Mouse (Mus musculus) cerebellum, adult (tissue): ENCODE results near the gene Pds5b.
"Not testable (repeated sequence)": the region's sequence is repeated elsewhere in the genome, so short reads cannot be mapped to it uniquely, and the experiment has no call there.

Experiments
- ATAC-seq: cut with Nextera tagmentation; 2 replicates; pipeline ENCODE4 v1.9.2; 2017; ENCODE audit warnings: mild to moderate bottlenecking, moderate library complexity, mixed read lengths; ENCODE audit not compliant: insufficient number of reproducible peaks, low FRiP score, low TSS enrichment

The Pds5b gene

DNA sequence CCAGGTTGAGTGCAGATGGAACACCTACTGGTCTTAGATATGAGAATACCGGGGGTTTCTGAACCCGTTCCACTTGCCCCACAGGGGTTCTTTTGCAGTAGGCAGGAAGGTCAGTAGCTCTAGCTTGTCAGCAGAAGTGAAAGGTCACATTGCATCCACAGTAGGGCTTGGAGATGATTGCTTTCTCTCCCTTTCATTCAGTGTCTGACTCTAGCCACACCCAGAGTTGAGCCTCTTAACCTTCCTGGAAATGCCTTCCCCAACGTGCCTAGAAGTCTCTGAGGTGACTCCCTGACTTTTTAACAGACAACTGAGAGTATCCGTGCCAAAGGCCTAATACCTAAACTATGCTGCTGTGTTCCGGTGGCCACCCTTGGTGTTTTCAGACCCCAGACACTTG lies 146.0 kb downstream of the Pds5b start:
- no peak for ATAC-seq

DNA sequence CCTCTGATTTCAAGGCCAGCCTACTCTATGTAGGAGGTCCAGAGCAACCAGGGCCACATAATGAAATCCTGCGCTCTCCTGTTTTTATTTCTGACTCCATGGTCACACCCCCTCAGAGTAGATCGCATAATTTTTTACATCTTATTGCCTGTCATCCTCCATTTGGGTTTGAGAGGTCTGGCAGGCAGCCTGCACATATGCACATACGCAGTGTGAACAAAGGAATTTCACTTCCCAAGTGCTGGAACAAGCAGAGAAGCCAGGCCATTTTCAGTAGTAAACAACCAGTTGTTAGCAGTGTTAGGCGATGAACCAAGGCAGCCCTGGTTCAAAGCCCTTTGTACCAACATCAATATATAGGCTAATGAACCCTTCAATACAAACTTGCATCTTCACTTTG lies 147.6 kb downstream of the Pds5b start:
- no peak for ATAC-seq

DNA sequence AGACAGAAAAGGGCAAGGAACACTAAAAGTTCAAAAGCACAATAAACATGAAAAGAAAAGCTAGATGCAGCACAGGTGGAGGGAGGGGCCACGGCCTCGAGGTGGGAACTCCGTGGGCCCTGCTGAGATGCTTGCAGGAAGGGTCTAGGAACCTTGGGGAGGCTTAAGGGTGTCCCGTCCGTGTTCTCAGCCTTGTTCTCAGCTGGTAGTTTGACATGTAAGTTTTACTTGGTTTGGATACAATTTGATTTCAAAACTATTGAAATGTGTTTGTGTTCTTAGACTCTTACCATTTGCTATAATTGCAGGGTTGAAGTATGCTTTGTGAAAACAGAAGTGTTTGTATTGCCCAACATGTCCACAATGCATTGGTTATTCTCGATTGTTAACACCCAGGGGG lies 149.2 kb downstream of the Pds5b start:
- ATAC-seq = no peak

DNA sequence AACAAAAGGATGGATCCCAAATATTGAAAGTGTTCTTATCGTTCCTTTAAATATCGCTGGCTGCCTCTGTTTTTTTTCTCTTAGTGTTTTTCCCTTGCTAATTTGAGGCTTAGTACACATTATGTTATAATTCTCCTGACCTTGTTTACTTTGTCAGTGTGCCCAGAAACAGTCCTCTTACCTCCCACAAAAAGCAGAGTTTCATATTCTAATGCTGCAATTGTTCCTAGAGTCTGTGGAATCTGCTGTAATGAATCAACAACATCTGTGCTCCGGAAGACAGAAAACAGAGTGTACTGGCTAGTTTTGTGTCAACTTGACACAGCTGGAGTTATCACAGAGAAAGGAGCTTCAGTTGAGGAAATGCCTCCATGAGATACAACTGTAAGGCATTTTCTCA lies 149.8 kb downstream of the Pds5b start:
- no peak for ATAC-seq

DNA sequence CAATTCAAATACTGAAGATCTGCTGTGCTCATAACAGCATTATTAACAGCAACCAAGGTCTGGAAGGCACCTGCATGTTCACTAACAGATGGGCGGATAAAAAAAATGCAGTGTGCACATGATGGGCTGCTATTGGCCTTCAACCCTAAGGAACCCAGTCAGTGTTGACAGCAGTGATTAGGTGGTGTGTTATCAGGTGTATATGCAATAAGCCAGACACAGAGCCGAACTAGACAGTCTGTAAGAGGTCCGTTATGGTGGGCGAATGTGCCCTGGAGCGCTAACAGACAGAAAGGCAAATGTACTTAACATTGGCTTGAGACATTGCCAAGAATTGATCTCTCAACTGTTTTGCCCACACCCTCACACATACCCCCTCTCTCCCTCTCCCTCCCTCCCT lies 156.0 kb downstream of the Pds5b start:
- no peak for ATAC-seq

DNA sequence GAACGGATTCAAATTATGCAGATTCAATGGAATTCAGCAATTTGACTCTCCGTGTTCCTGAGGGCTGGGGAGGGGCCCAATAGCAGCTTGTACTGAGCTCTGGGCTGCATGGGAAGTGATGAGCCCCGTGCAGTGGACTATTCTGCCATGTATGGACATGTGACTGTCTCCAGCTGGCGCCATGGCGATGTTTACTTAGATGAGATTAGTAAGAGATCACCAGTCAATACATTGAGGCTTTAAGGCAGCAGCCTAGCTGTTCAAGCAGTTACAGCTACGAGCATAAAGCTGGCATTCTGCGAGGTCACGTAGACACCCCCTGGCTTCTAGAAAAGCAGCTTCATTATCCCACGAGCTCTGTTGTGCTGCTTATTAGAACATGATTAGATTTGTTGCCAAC lies 157.2 kb downstream of the Pds5b start:
- no peak for ATAC-seq

DNA sequence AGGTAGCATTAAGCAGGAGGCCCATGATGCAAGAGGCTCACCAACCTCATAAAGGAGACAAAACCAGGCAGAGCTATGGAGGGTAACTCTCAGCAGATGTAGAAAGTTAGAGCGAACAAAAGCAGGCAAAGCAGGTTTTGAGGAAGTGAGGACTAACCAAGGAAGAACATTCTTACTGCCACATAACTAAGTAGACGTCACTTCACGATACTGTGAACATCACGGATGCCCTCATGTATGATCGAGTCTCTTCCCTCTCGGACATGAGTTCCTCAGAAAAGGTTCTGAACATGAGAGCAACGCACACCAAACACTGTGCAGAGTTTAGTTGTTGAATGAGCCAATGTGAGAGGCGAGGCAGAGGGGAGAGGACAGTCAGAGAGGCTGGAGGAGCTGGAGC lies 163.2 kb downstream of the Pds5b start:
- ATAC-seq = no peak

DNA sequence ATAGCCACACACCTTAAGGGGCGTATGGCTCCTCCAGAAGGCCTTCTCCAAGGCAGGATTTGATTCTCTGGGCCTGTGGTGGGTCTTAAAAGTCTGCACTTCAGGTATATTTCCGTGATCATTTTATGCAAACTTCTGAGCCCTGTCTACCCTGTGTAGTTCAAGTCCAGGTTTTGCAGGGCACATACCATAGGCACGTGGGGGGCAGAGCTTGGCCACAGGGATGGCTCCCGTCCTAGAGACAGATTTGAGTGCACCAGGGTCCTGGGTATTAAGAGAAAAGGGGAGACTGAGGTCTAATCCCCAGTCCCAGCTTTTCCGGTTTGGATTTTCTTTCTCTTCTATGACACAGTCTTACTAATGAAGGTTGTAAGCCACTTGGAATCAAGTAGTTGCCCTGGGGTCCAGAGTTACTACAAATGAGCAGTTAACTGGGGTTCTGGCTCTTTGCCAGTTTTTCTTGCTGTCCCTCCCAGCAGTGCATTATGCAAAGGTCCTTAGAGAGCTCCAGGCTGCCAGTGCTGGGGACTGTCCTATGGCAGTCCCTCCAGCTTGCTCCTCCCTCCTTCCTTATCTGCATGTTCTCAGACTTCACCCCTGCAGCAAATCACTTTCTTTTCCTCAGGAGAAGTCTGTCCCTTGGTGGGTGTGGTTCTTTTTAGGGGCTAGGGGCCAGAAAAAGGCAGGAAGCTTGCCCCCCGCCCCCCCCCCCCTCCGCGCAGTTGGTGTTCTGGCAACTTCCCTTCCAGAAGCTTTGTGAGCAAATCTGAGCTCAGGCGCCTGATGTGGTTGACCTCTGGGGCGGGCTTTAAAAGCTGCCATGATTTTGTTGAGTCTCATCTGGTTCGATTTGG lies 166.4 kb downstream of the Pds5b start:
- no peak for ATAC-seq

DNA sequence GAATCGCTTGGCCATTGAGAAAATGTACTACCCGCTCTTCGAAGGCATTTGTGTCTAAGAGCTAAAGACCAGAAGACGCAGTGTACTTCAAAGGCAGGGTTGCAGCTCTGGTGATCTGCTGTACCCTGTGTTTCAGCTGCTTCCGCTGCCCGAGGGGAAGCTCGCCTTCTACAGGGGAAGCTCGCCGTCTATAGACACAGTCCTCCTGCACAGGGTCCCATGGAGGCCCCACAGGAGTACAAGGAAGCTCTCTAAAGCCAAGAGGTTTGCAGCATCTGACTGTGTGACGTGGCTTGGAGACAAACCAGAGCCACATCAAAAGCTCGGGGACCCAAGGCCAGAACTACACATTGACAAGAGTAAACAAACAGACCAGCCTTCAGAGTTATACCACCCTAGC lies 167.1 kb downstream of the Pds5b start:
- ATAC-seq = no peak

DNA sequence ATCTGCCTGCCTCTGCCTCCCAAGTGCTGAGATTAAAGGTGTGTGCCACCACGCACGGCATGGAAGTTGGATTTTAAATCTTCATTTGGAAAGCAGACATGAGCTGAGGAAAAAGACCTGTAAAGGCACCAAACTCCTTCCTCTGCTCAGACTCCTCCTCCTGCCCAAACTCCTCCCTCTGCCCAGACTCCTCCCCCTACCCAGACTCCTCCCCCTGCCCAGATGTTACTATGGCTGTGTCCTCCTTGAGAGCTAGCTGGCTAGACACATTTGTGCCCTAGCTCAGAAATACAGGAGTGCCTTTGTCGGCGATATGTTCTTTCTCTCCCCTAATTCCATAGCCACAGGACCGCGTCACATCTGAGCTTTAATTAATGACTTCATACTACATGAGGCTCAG lies 172.4 kb downstream of the Pds5b start:
- no peak for ATAC-seq

DNA sequence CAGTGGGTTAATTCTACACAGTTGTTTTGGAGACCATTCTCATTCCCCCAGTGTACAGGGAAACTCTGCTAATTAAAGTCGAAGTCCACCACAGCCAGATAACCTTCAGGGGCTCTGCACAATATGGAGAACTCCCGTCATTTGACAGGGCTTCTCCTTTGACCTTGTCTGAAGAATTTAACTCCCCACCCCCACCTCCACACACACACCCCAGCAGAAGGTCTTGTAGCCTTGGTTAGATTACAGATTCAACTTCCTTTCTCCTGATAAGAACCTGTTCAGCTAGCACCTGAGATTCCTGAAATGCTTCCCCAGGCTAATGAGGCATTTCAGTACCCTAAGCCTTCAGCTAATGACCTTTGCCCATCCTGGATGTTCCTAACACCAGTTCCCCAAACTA lies 177.3 kb downstream of the Pds5b start:
- ATAC-seq = no peak

DNA sequence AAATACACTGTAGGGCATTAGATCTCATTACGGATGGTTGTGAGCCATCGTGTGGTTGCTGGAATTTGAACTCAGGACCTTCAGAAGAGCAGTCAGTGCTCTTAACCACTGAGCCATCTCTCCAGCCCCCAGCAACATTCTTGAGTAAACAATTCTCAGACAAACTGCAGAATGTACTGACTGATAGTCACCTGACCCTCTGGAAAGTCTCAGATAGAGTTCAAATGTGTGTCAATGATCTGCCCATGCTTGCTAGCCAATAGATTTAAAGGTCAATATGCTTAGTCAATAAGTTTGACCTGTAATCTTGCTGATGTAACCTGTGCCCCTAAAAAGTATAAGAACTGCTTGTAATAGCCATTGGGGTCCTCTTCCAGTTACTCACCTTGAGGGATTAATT lies 178.6 kb downstream of the Pds5b start:
- not testable (repeated sequence) for ATAC-seq

DNA sequence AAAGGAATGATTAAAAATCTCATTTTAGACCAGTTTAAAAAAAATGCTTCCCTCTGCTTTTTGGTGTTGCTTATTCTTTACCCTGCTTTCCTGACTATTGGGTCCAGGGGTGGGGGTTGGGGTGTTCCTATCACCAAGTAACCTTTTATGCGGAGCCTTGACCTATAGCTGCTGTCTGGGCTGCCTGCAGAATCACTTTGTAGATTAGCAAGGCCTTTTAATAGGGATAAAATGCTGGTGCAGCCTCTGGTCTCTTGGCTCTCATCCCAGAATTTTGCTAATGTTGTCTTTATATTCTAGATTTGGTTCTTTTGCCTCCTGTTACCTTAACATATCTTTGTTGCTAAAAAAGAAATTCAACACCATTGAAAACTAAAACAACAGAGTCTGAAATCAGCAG lies 181.0 kb downstream of the Pds5b start:
- ATAC-seq = no peak

DNA sequence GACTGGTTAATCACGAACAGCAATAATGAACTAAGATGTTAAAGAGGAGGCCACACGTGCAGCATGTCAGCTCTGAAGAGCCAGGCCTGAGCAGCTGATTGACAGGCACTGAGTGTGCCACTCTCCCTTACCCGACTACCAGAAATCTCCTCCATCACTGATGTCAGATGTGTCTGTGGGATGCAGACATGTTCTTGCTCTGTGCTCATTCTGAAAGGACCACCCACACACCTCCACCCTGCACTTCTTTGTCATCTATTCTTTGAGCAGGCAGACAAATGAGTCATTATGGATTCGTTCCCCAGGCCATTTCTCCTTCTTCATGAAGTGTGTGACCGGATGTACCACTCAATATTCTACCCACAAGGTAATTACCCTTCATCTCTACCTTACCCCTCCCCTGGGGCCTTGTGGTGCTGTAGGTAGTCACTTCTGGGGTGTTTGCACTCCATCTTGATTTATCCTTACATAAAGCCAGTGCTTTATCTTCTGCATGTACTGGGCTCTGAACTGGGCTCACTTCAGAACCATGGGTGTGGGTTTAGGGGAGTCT lies 186.2 kb downstream of the Pds5b start:
- ATAC-seq = no peak
